Mouse (Mus musculus): ENCODE data around the gene Exo1.

Exo1 gene

DNA sequence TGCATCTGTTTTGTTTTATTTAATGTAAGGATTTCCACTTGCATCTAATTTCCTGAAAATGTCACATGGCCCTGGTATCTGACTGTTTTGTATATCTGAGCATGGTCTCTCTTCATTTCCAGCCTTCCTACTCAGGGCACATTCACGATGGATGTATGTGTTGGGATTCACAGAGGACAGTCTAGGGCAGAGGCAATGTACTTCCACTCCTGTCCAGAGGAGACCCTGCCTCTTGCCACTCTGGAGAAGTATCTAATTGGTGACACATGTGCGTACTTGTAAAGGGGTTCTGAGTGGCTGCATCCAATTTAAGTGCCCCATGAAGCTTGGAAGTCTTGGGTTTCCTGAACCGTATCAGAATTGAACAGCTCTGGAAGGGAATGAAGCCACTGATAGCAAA lies 70.0 kb downstream of the Exo1 start:
- DNase-seq (ENCODE audit: low read depth in 1 of 2, low spot score in 2 of 2): no peak

- DNase-seq (ENCODE audit: low read depth in 1 of 2, low spot score in 2 of 2): no peak
These were observed 70.5 kb downstream of the Exo1 start for GRCm38 (mm10) chr1:175950851-175951250.

GRCm38 (mm10) chr1:175961786-175962185 lies 81.4 kb downstream of the Exo1 start:
- DNase-seq (ENCODE audit: low read depth in 1 of 2, low spot score in 2 of 2): no peak

All from monocyte, adult 2 months (primary cell).